Mouse (Mus musculus) ES-E14 (cell line): ENCODE data around the gene Kcnj11.

Experiments
- MAFK ChIP-seq: IDR thresholded peaks from 2 replicates; pipeline ENCODE4 v1.6.1; 2014; ENCODE audit warnings: mild to moderate bottlenecking, low read depth, low read length, inconsistent platforms; ENCODE audit not compliant: insufficient read depth
- ZC3H11A ChIP-seq: IDR thresholded peaks from 2 replicates; pipeline ENCODE4 v1.6.1; 2012; ENCODE audit warnings: low read depth, mild to moderate bottlenecking, inconsistent platforms, low read length, borderline replicate concordance

DNA sequence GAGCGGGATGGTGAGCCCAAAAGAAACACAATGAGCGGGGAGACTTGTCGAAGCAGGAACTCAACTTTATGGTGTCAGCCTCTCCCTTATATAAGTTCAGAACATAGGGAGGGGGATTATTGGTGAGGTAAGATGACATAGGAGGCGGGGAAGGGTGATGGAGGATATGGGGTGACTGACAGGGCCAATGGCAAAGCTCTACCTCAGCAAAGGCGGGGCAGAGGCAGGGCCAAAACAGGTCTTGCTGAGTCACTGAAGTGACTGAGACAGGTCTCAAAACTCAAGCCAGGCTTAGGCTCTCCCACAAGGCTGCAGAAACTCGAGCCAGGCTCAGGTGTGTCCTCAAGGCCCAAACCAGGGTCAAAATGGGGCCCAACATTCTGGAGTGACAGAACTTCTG lies 14.2 kb downstream of the Kcnj11 start:
- TF ChIP-seq MAFK, result no peak
- no peak for TF ChIP-seq ZC3H11A
